Mouse (Mus musculus) MEL (cell line): Measurements from ENCODE around the gene Rcan2. TPM values are rescaled to one million over a fixed set of nuclear protein-coding genes. Genes with fewer than 3 reads are reported as not detected.

ENCODE experiments used
- DNase-seq: peaks from one replicate; pipeline ENCODE4 v3.0.0; 2011; ENCODE audit warnings: low read depth, low spot score
- H3K27ac ChIP-seq: 2 replicates; pipeline ENCODE4 v1.5.1; 2012; ENCODE audit warnings: low read depth, mild to moderate bottlenecking, control low read depth, low read length, moderate library complexity; ENCODE audit not compliant: control insufficient read depth
- H3K27me3 ChIP-seq, 2 experiments: fragments of 150-350 bp in 1 of 2; sonication (generic) in 1 of 2; 2 replicates each; pipeline ENCODE4 v1.6.1; 2012; ENCODE audit warnings: low read length in 2 of 2, mild to moderate bottlenecking in 2 of 2, improper control_type of control experiment in 1 of 2, moderate library complexity in 1 of 2; ENCODE audit not compliant: insufficient read depth in 2 of 2, control insufficient read depth in 1 of 2
- H3K36me3 ChIP-seq, 2 experiments: 2 replicates each; pipeline ENCODE4 v1.6.1; 2012 to 2014; ENCODE audit warnings: low read length in 2 of 2, improper control_type of control experiment in 1 of 2, inconsistent platforms in 1 of 2, mild to moderate bottlenecking in 1 of 2; ENCODE audit not compliant: insufficient read depth in 2 of 2, control insufficient read depth in 1 of 2
- H3K4me1 ChIP-seq, 2 experiments: fragments of 150-350 bp in 1 of 2; sonication (generic) in 1 of 2; 2 replicates each; pipeline ENCODE4 v1.6.1; 2012; ENCODE audit warnings: low read length in 2 of 2, improper control_type of control experiment in 1 of 2, mild to moderate bottlenecking in 1 of 2; ENCODE audit not compliant: insufficient read depth in 2 of 2, control insufficient read depth in 1 of 2
- H3K4me3 ChIP-seq, 2 experiments: fragments of 150-350 bp in 1 of 2; sonication (generic) in 1 of 2; 2 replicates each; pipeline ENCODE4 v1.5.1; 2012; ENCODE audit warnings: low read depth in 2 of 2, low read length in 2 of 2, mild to moderate bottlenecking in 2 of 2, moderate library complexity in 2 of 2, control low read depth in 1 of 2, improper control_type of control experiment in 1 of 2; ENCODE audit not compliant: control insufficient read depth in 1 of 2, insufficient read depth in 1 of 2
- H3K79me2 ChIP-seq: 2 replicates; pipeline ENCODE4 v1.6.1; 2012; ENCODE audit warnings: mild to moderate bottlenecking, low read length, moderate library complexity; ENCODE audit not compliant: control insufficient read depth, poor library complexity, insufficient read depth
- H3K9ac ChIP-seq: 2 replicates; pipeline ENCODE4 v1.6.1; 2012; ENCODE audit warnings: low read depth, mild to moderate bottlenecking, control low read depth, low read length, moderate library complexity; ENCODE audit not compliant: control insufficient read depth, poor library complexity, severe bottlenecking
- H3K9me3 ChIP-seq: fragments of 150-350 bp; sonication (generic); replicated peaks from 2 replicates; pipeline ENCODE4 v1.6.1; 2012; ENCODE audit warnings: mild to moderate bottlenecking, low read length, improper control_type of control experiment, moderate library complexity; ENCODE audit not compliant: insufficient read depth
- BHLHE40 ChIP-seq: IDR thresholded peaks from 2 replicates; pipeline ENCODE4 v1.6.1; 2012; ENCODE audit warnings: low read depth, mild to moderate bottlenecking, inconsistent platforms, low read length, improper control_type of control experiment, borderline replicate concordance
- CHD2 ChIP-seq: IDR thresholded peaks from 2 replicates; pipeline ENCODE4 v1.6.1; 2011; ENCODE audit warnings: low read length, improper control_type of control experiment
- CTCF ChIP-seq, 3 experiments: IDR thresholded peaks in 2 of 3; conservative IDR thresholded peaks in 1 of 3; 2 replicates each; pipeline ENCODE4 v1.5.1; 2011 to 2012; ENCODE audit warnings: low read length in 3 of 3, low read depth in 2 of 3, mild to moderate bottlenecking in 2 of 3, improper control_type of control experiment in 1 of 3, inconsistent platforms in 1 of 3, mixed read lengths in 1 of 3, moderate library complexity in 1 of 3; ENCODE audit not compliant: control insufficient read depth in 1 of 3, insufficient read depth in 1 of 3, poor library complexity in 1 of 3, severe bottlenecking in 1 of 3
- ELF1 ChIP-seq: IDR thresholded peaks from 2 replicates; pipeline ENCODE4 v1.6.1; 2014; ENCODE audit warnings: low read depth, mild to moderate bottlenecking, inconsistent platforms, low read length, improper control_type of control experiment, moderate library complexity
- EP300 ChIP-seq, 2 experiments: IDR thresholded peaks; 2 replicates each; pipeline ENCODE4 v1.6.1; 2011; ENCODE audit warnings: improper control_type of control experiment in 2 of 2, low read length in 2 of 2, low read depth in 1 of 2, mild to moderate bottlenecking in 1 of 2
- GABPA ChIP-seq: IDR thresholded peaks from 2 replicates; pipeline ENCODE4 v1.6.1; 2012; ENCODE audit warnings: low read depth, mild to moderate bottlenecking, inconsistent platforms, low read length, improper control_type of control experiment, moderate library complexity
- GATA1 ChIP-seq: IDR thresholded peaks from 2 replicates; pipeline ENCODE4 v1.6.1; 2011; ENCODE audit warnings: low read depth, low read length, improper control_type of control experiment
- HCFC1 ChIP-seq: IDR thresholded peaks from 2 replicates; pipeline ENCODE4 v1.6.1; 2012; ENCODE audit warnings: low read depth, mild to moderate bottlenecking, inconsistent platforms, low read length, improper control_type of control experiment, moderate library complexity
- KAT2A ChIP-seq: conservative IDR thresholded peaks from 2 replicates; pipeline ENCODE4 v1.6.1; 2012; ENCODE audit warnings: low read depth, low read length, improper control_type of control experiment, inconsistent platforms
- MAZ ChIP-seq: IDR thresholded peaks from 2 replicates; pipeline ENCODE4 v1.6.1; 2012; ENCODE audit warnings: low read depth, mild to moderate bottlenecking, inconsistent platforms, low read length, improper control_type of control experiment
- MEF2A ChIP-seq: IDR thresholded peaks from 2 replicates; pipeline ENCODE4 v1.6.1; 2014; ENCODE audit warnings: low read depth, mild to moderate bottlenecking, inconsistent platforms, low read length, improper control_type of control experiment; ENCODE audit not compliant: poor library complexity, insufficient replicate concordance, severe bottlenecking; ENCODE audit errors: extremely low read depth
- NELFE ChIP-seq: IDR thresholded peaks from 2 replicates; pipeline ENCODE4 v1.6.1; 2011; ENCODE audit warnings: low read depth, low read length, improper control_type of control experiment
- POLR2AphosphoS2 ChIP-seq: IDR thresholded peaks from 2 replicates; pipeline ENCODE4 v1.6.1; 2011; ENCODE audit warnings: low read length, improper control_type of control experiment
- RCOR1 ChIP-seq: IDR thresholded peaks from 2 replicates; pipeline ENCODE4 v1.6.1; 2012; ENCODE audit warnings: low read depth, mild to moderate bottlenecking, inconsistent platforms, low read length, improper control_type of control experiment
- SIN3A ChIP-seq: IDR thresholded peaks from 2 replicates; pipeline ENCODE4 v1.6.1; 2012; ENCODE audit warnings: low read length, improper control_type of control experiment, inconsistent platforms
- SMC3 ChIP-seq: IDR thresholded peaks from 2 replicates; pipeline ENCODE4 v1.6.1; 2011; ENCODE audit warnings: low read depth, low read length, improper control_type of control experiment
- TAL1 ChIP-seq: IDR thresholded peaks from 2 replicates; pipeline ENCODE4 v1.6.1; 2012; ENCODE audit warnings: mild to moderate bottlenecking, inconsistent platforms, low read length, moderate library complexity, mixed read lengths
- TBP ChIP-seq: IDR thresholded peaks from 2 replicates; pipeline ENCODE4 v1.8.0; 2011; ENCODE audit warnings: low read depth, low read length, improper control_type of control experiment
- TCF12 ChIP-seq: IDR thresholded peaks from 2 replicates; pipeline ENCODE4 v1.6.1; 2014; ENCODE audit warnings: low read depth, mild to moderate bottlenecking, inconsistent platforms, low read length, improper control_type of control experiment, moderate library complexity
- UBTF ChIP-seq: IDR thresholded peaks from 2 replicates; pipeline ENCODE4 v1.6.1; 2012; ENCODE audit warnings: low read depth, mild to moderate bottlenecking, inconsistent platforms, low read length, improper control_type of control experiment, moderate library complexity, borderline replicate concordance; ENCODE audit not compliant: insufficient read depth
- ZC3H11A ChIP-seq: IDR thresholded peaks from 2 replicates; pipeline ENCODE4 v1.6.1; 2012; ENCODE audit warnings: low read depth, mild to moderate bottlenecking, inconsistent platforms, low read length, improper control_type of control experiment
- ZMIZ1 ChIP-seq: IDR thresholded peaks from 2 replicates; pipeline ENCODE4 v1.6.1; 2012; ENCODE audit warnings: low read depth, mild to moderate bottlenecking, inconsistent platforms, low read length, improper control_type of control experiment, moderate library complexity
- ZNF384 ChIP-seq: IDR thresholded peaks from 2 replicates; pipeline ENCODE4 v1.6.1; 2012; ENCODE audit warnings: low read depth, mild to moderate bottlenecking, inconsistent platforms, low read length, improper control_type of control experiment
- polyA plus RNA-seq, 2 experiments: library from polyadenylated mRNA; stranded (reverse) in 1 of 2; unstranded in 1 of 2; fragments of >175 nt in 1 of 2; fragments of >200 nt in 1 of 2; gene quantifications; 2 replicates each; pipeline versions ENCODE4 v1.2.1 to v1.2.4; 2012; ENCODE audit warnings: low replicate concordance in 2 of 2, low read depth in 1 of 2; ENCODE audit not compliant: insufficient read length in 2 of 2, insufficient read depth in 1 of 2, missing spikeins in 1 of 2
- total RNA-seq: library from RNA; depleted of rRNA; stranded (reverse); fragments of 300-350 nt; gene quantifications from 2 replicates; pipeline ENCODE4 v1.2.3, GENCODE M21; 2012

Rcan2 gene
- total and polyA plus RNA-seq, 3 experiments, result 0.52 TPM; not detected in 2

DNA sequence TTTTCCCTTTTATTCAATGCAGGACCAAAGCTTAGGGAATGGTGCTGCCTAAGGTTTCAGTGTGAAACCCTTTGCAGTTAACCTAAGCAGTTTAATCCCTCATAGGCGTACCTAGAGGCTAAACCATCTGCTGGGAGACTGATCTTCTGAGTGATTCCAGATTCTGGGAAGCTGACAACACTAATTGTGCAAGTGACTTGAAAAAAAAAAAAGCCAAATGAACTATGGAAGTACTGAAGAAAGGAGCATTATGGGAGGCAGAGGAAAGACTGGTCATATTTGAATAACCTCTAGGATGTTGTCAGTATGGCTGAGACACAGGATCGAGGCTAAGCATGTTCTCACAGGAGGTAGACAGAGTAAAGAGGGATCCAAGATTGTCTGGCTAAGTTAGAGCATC lies 241.2 kb downstream of the Rcan2 start:
- H3K9ac ChIP-seq, result no peak overlapping the region
- H3K36me3 ChIP-seq, result no peaks in the 10 kb centered on the region
- H3K27ac ChIP-seq, result no peak overlapping the region
- no peak for DNase-seq
- no peaks in the 10 kb centered on the region for H3K4me1 ChIP-seq
- no peaks in the 10 kb centered on the region for H3K79me2 ChIP-seq
- H3K27me3 ChIP-seq, result no peaks in the 10 kb centered on the region
- H3K9me3 ChIP-seq, result no peaks in the 10 kb centered on the region
- no peak overlapping the region for H3K4me3 ChIP-seq
- TF ChIP-seq POLR2AphosphoS2 (no peak), GATA1 (no peak), KAT2A (no peak), EP300 (IDR thresholded peaks at IDR 0.05; ENCODE audit: low read depth in 1 of 2, low read length in 2 of 2) (no peak), UBTF (no peak), TAL1 (no peak), RCOR1 (no peak), SMC3 (no peak), NELFE (no peak), BHLHE40 (no peak), SIN3A (no peak), HCFC1 (no peak), MEF2A (no peak), ZNF384 (no peak), ZMIZ1 (no peak), ZC3H11A (no peak), CTCF (IDR thresholded peaks at IDR 0.05 in 2 of 3, conservative IDR thresholded peaks at IDR 0.05 in 1 of 3; ENCODE audit: control insufficient read depth in 1 of 3, insufficient read depth in 1 of 3, low read depth in 2 of 3, low read length in 3 of 3, poor library complexity in 1 of 3, severe bottlenecking in 1 of 3) (no peak), TBP (no peak), GABPA (no peak)

DNA sequence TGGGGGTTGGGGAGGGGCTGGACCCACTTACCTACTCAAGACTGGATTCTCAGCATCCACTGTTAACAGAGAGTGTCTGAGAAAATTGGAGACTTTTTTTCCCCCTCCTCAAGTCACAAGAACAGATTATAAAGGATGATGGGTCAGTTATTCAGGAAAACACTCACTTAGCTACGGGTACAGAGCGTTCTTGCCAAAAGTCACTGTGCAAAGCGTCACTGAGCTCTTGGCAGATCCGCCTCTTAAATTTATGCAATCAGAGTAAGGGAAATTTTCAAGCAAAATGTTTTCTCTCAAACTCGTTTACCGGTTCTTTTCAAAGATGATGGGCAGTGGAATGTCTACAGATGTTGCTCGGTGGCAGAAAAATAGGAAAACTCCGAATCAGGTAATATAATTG lies 241.7 kb downstream of the Rcan2 start:
- no peaks in the 10 kb centered on the region for H3K27me3 ChIP-seq
- H3K36me3 ChIP-seq, result no peaks in the 10 kb centered on the region
- H3K9ac ChIP-seq, result no peak overlapping the region
- no peak overlapping the region for H3K4me3 ChIP-seq
- H3K9me3 ChIP-seq, result no peaks in the 10 kb centered on the region
- no peak overlapping the region for H3K27ac ChIP-seq
- H3K4me1 ChIP-seq, result no peaks in the 10 kb centered on the region
- no peak for DNase-seq
- no peaks in the 10 kb centered on the region for H3K79me2 ChIP-seq
- TF ChIP-seq UBTF (no peak), TCF12 (no peak), ZNF384 (no peak), MAZ (no peak), CHD2 (no peak), POLR2AphosphoS2 (no peak), ELF1 (no peak), NELFE (no peak)
